Mouse (Mus musculus): ENCODE measurements around the gene Gas7. TPM values are rescaled to one million over a fixed set of nuclear protein-coding genes. Genes with fewer than 3 reads are reported as not detected.

The Gas7 gene
- total RNA-seq, 1 experiment = 2.4 TPM

GRCm38 (mm10) chr11:67642421-67642820, 187.2 kb downstream of the Gas7 start:
- no peak for TF ChIP-seq ZC3H11A (IDR thresholded peaks at IDR 0.05; ENCODE audit: borderline replicate concordance, low read depth, low read length)
- no peak for TF ChIP-seq MAFK (IDR thresholded peaks at IDR 0.05; ENCODE audit: insufficient read depth, low read depth, low read length)
- no peak for TF ChIP-seq HCFC1 (IDR thresholded peaks at IDR 0.05; ENCODE audit: borderline replicate concordance, insufficient read depth, low read length)
- no peak for TF ChIP-seq ZNF384 (IDR thresholded peaks at IDR 0.05; ENCODE audit: low read depth, low read length)
- no peak for TF ChIP-seq CHD2 (IDR thresholded peaks at IDR 0.05; ENCODE audit: low read depth, low read length)
- Histone ChIP-seq H3K36me3 (ENCODE audit: control insufficient read depth, insufficient read depth, low read length, poor library complexity, severe bottlenecking) (no peaks in the 10 kb centered on the region), H3K9me3 (ENCODE audit: control insufficient read depth, insufficient read depth, low read depth, low read length) (no peaks in the 10 kb centered on the region), H3K9ac (ENCODE audit: insufficient read depth, low read depth, low read length, poor library complexity, severe bottlenecking) (no peak overlapping the region), H3K4me3 (ENCODE audit: insufficient read depth in 1 of 2, low read depth in 1 of 2, low read length in 2 of 2, poor library complexity in 1 of 2, severe bottlenecking in 1 of 2) (no peak overlapping the region), H3K4me1 (ENCODE audit: control insufficient read depth in 2 of 2, insufficient read depth in 2 of 2, low read length in 2 of 2, poor library complexity in 1 of 2) (0 out of 4 replicates have a peak, but pooled peaks cover 0 to 3% of the 10 kb centered on the region in 2 experiments), H3K27ac (ENCODE audit: insufficient read depth, low read depth, low read length, poor library complexity, severe bottlenecking) (no peak overlapping the region)
- in situ Hi-C loops (cut with MboI; ENCODE audit: low sequenced_read_pairs in 2 of 2, unreplicated experiment in 2 of 2) = no loop called here
- DNase-seq (ENCODE audit: low read depth, low spot score) = no peak

DNA sequence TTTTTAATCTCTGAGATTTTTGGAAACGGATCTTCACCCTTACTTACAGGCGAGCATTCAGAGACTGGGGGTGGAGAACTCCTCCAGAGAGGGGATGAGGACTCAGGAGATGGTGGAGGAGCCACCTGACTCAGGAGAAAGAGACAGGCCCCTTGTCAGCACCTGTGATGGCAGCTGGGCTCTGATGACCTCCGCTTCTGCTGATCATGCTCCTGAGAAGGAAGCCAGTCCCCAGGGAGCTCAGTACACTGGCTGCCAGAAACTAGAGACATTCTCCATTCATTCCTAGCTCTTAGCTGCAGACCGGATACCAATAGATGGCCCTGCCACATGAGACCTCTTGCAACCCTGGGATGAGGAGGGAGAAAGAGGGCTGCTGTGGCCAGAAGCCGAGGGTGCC, 187.6 kb downstream of the Gas7 start:
- 0 out of 4 replicates have a peak, but pooled peaks cover 0 to 3% of the 10 kb centered on the region in 2 experiments for H3K4me1 ChIP-seq (ENCODE audit: control insufficient read depth in 2 of 2, insufficient read depth in 2 of 2, low read length in 2 of 2, poor library complexity in 1 of 2)
- H3K9ac ChIP-seq (ENCODE audit: insufficient read depth, low read depth, low read length, poor library complexity, severe bottlenecking) = no peak overlapping the region
- H3K36me3 ChIP-seq (ENCODE audit: control insufficient read depth, insufficient read depth, low read length, poor library complexity, severe bottlenecking) = no peaks in the 10 kb centered on the region
- in situ Hi-C loops (cut with MboI; ENCODE audit: low sequenced_read_pairs in 2 of 2, unreplicated experiment in 2 of 2) = no loop called here
- H3K4me3 ChIP-seq (ENCODE audit: insufficient read depth in 1 of 2, low read depth in 1 of 2, low read length in 2 of 2, poor library complexity in 1 of 2, severe bottlenecking in 1 of 2) = no peak overlapping the region
- no peaks in the 10 kb centered on the region for H3K9me3 ChIP-seq (ENCODE audit: control insufficient read depth, insufficient read depth, low read depth, low read length)
- TF ChIP-seq ZC3H11A (IDR thresholded peaks at IDR 0.05; ENCODE audit: borderline replicate concordance, low read depth, low read length) (no peak), MAFK (IDR thresholded peaks at IDR 0.05; ENCODE audit: insufficient read depth, low read depth, low read length) (no peak)
- no peak for DNase-seq (ENCODE audit: low read depth, low spot score)
- H3K27ac ChIP-seq (ENCODE audit: insufficient read depth, low read depth, low read length, poor library complexity, severe bottlenecking) = no peak overlapping the region

- Histone ChIP-seq H3K9ac (ENCODE audit: insufficient read depth, low read depth, low read length, poor library complexity, severe bottlenecking) (no peak overlapping the region), H3K4me1 (ENCODE audit: control insufficient read depth in 2 of 2, insufficient read depth in 2 of 2, low read length in 2 of 2, poor library complexity in 1 of 2) (0 out of 4 replicates have a peak, but pooled peaks cover 0 to 3% of the 10 kb centered on the region in 2 experiments), H3K36me3 (ENCODE audit: control insufficient read depth, insufficient read depth, low read length, poor library complexity, severe bottlenecking) (no peaks in the 10 kb centered on the region), H3K4me3 (ENCODE audit: insufficient read depth in 1 of 2, low read depth in 1 of 2, low read length in 2 of 2, poor library complexity in 1 of 2, severe bottlenecking in 1 of 2) (no peak overlapping the region), H3K9me3 (ENCODE audit: control insufficient read depth, insufficient read depth, low read depth, low read length) (no peaks in the 10 kb centered on the region), H3K27ac (ENCODE audit: insufficient read depth, low read depth, low read length, poor library complexity, severe bottlenecking) (no peak overlapping the region)
- in situ Hi-C loops (cut with MboI; ENCODE audit: low sequenced_read_pairs in 2 of 2, unreplicated experiment in 2 of 2) = no loop called here
- DNase-seq (ENCODE audit: low read depth, low spot score) = no peak
- TF ChIP-seq ZNF384 (IDR thresholded peaks at IDR 0.05; ENCODE audit: low read depth, low read length) (no peak), CHD2 (IDR thresholded peaks at IDR 0.05; ENCODE audit: low read depth, low read length) (no peak), MAFK (IDR thresholded peaks at IDR 0.05; ENCODE audit: insufficient read depth, low read depth, low read length) (no peak), HCFC1 (IDR thresholded peaks at IDR 0.05; ENCODE audit: borderline replicate concordance, insufficient read depth, low read length) (no peak), ZC3H11A (IDR thresholded peaks at IDR 0.05; ENCODE audit: borderline replicate concordance, low read depth, low read length) (no peak)
Measured at GRCm38 (mm10) chr11:67643465-67643864, 188.2 kb downstream of the Gas7 start.

DNA sequence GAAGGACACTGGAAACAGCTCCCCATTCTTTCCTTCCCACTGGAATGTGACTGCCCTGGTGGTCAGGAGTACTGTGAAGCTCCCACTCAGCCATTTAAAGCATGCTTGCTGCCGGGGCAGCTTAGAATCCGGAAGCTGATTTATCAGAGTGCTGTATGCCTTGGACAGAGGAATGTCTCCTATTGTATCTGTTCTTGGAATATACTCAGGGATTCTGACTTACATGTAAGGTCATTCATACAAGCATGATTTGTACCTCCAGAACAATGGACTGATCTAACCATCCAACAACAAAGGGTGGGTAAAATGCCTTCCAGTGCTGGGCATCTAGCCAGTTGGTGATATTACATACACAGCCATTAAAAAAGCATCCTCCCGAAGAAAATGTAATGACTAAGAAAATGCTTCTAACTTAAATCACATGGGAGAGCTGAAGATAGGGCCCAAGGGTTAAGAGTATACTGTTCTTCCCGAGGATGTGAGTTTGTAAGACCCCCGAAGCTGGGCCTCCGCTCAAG, 189.5 kb downstream of the Gas7 start:
- no peak for DNase-seq (ENCODE audit: low read depth, low spot score)
- Histone ChIP-seq H3K27ac (ENCODE audit: insufficient read depth, low read depth, low read length, poor library complexity, severe bottlenecking) (no peak overlapping the region), H3K4me3 (ENCODE audit: insufficient read depth in 1 of 2, low read depth in 1 of 2, low read length in 2 of 2, poor library complexity in 1 of 2, severe bottlenecking in 1 of 2) (no peak overlapping the region), H3K9me3 (ENCODE audit: control insufficient read depth, insufficient read depth, low read depth, low read length) (no peaks in the 10 kb centered on the region), H3K4me1 (ENCODE audit: control insufficient read depth in 2 of 2, insufficient read depth in 2 of 2, low read length in 2 of 2, poor library complexity in 1 of 2) (0 out of 4 replicates have a peak, but pooled peaks cover 0 to 2% of the 10 kb centered on the region in 2 experiments), H3K36me3 (ENCODE audit: control insufficient read depth, insufficient read depth, low read length, poor library complexity, severe bottlenecking) (no peaks in the 10 kb centered on the region), H3K9ac (ENCODE audit: insufficient read depth, low read depth, low read length, poor library complexity, severe bottlenecking) (no peak overlapping the region)
- no peak for TF ChIP-seq HCFC1 (IDR thresholded peaks at IDR 0.05; ENCODE audit: borderline replicate concordance, insufficient read depth, low read length)
- TF ChIP-seq ZC3H11A (IDR thresholded peaks at IDR 0.05; ENCODE audit: borderline replicate concordance, low read depth, low read length) = no peak
- no peak for TF ChIP-seq ZNF384 (IDR thresholded peaks at IDR 0.05; ENCODE audit: low read depth, low read length)
- no peak for TF ChIP-seq CHD2 (IDR thresholded peaks at IDR 0.05; ENCODE audit: low read depth, low read length)
- TF ChIP-seq MAFK (IDR thresholded peaks at IDR 0.05; ENCODE audit: insufficient read depth, low read depth, low read length) = no peak
- in situ Hi-C loops (cut with MboI; ENCODE audit: low sequenced_read_pairs in 2 of 2, unreplicated experiment in 2 of 2) = no loop called here

GRCm38 (mm10) chr11:67647745-67648144, 192.5 kb downstream of the Gas7 start:
- DNase-seq (ENCODE audit: low read depth, low spot score) = peak; percentile 56
- Histone ChIP-seq H3K4me3 (ENCODE audit: insufficient read depth in 1 of 2, low read depth in 1 of 2, low read length in 2 of 2, poor library complexity in 1 of 2, severe bottlenecking in 1 of 2) (no peak overlapping the region), H3K27ac (ENCODE audit: insufficient read depth, low read depth, low read length, poor library complexity, severe bottlenecking) (no peak overlapping the region), H3K9ac (ENCODE audit: insufficient read depth, low read depth, low read length, poor library complexity, severe bottlenecking) (no peak overlapping the region), H3K4me1 (ENCODE audit: control insufficient read depth in 2 of 2, insufficient read depth in 2 of 2, low read length in 2 of 2, poor library complexity in 1 of 2) (peaks cover 7 to 10% of the 10 kb centered on the region in 2 experiments; a peak in 3 of 4 replicates), H3K36me3 (ENCODE audit: control insufficient read depth, insufficient read depth, low read length, poor library complexity, severe bottlenecking) (no peaks in the 10 kb centered on the region), H3K9me3 (ENCODE audit: control insufficient read depth, insufficient read depth, low read depth, low read length) (no peaks in the 10 kb centered on the region)
- in situ Hi-C loops (cut with MboI; ENCODE audit: low sequenced_read_pairs in 2 of 2, unreplicated experiment in 2 of 2) = no loop called here
- TF ChIP-seq CHD2 (IDR thresholded peaks at IDR 0.05; ENCODE audit: low read depth, low read length) (no peak), ZC3H11A (IDR thresholded peaks at IDR 0.05; ENCODE audit: borderline replicate concordance, low read depth, low read length) (peak; percentile 69; the same call in 1 of the 2 replicates)

Data from ES-E14 (cell line).